Mouse (Mus musculus): ENCODE results near the gene Dnm1. TPM values are rescaled to one million over a fixed set of nuclear protein-coding genes. Genes with fewer than 3 reads are reported as not detected.

Gene Dnm1
- polyA plus RNA-seq, 1 experiment: 44.0 TPM

DNA sequence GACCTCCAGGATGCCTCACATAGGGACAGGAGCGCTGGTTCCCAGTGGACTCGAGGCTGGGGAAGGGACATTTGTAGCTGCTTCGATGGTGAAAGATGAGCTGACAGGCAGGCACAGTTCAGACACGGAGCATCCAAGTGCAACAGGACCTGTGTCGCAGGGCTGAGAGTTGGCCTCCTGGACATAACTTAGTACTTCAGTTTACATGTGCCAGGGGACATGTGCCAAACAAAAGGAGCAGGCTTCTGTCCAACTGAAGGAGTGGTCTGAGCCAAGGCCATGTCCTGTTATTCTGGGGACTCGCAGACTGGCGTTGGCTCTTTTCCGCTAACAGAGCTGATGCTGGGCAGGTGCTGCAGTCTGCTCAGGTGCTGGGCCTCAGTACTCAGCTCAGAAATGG, 58.8 kb downstream of the Dnm1 start:
- DNase-seq: no peak
- 44% methylated on average over 8 of the region's 8 CpGs for WGBS
- H3K4me1 ChIP-seq (ENCODE audit: control insufficient read depth, insufficient read depth, low read length): peaks cover 6% of the 10 kb centered on the region
- H3K4me3 ChIP-seq (replicated peaks; ENCODE audit: extremely low read depth, low read depth, low read length): no peak overlapping the region
- no peak for TF ChIP-seq POLR2A (IDR thresholded peaks at IDR 0.05; ENCODE audit: borderline replicate concordance, extremely low read depth, low read depth, low read length)
- no peak for TF ChIP-seq CTCF (IDR thresholded peaks at IDR 0.05; ENCODE audit: insufficient read depth, low read length)

DNA sequence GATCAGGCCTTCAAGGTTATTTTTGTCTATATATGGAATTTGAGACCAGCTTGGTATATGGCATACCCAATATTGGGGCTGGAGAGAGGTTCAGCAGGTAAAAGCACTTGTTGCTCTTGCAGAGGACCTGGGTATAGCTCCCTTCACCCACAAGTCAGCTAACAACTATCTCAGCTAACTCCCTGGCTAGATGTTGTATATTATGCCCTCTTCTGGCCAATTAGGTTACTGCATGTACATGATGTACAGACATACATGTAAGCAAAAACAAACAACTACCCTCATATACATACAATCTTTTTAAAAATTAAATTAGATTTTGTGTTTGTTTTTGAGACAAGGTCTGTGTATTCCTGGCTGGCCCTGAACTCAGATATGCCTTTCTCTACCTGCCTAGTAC, 63.6 kb downstream of the Dnm1 start:
- Histone ChIP-seq H3K4me3 (replicated peaks; ENCODE audit: extremely low read depth, low read depth, low read length) (peak overlapping the region; percentile 6), H3K4me1 (ENCODE audit: control insufficient read depth, insufficient read depth, low read length) (peaks cover 16% of the 10 kb centered on the region)
- no peak for DNase-seq
- TF ChIP-seq CTCF (IDR thresholded peaks at IDR 0.05; ENCODE audit: insufficient read depth, low read length): no peak
- no peak for TF ChIP-seq POLR2A (IDR thresholded peaks at IDR 0.05; ENCODE audit: borderline replicate concordance, extremely low read depth, low read depth, low read length)

DNA sequence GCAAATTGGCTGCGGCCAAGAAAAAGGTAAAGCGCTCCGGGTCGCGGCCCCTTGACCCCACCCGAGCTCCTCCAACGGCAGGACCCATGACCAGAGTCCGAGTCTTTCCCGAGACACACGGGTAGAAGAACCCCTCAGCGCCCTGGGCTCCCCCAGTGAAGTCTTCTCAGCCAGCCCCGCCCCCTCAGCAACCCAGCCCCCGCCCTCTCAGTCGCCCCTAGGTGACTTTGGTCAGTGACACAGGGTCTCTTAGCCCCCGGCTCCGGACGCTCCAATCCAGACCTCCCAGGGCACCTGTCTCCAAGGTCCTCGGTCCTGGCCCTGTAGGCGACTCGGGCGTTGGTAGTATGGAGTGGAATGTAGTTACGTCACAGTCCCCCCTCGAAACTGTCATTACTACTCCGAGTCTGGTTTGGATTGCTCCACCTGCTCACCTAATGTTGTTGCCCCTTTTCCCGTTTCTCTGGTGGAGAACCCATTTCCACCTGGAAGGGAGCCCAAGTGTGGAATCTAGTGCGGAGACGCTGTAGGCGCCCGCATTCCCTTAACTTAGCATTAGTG, 64.7 kb downstream of the Dnm1 start:
- TF ChIP-seq CTCF (IDR thresholded peaks at IDR 0.05; ENCODE audit: insufficient read depth, low read length) (no peak), POLR2A (IDR thresholded peaks at IDR 0.05; ENCODE audit: borderline replicate concordance, extremely low read depth, low read depth, low read length) (no peak)
- DNase-seq: no peak
- WGBS: under 1% methylated on average over 29 of the region's 29 CpGs
- H3K4me1 ChIP-seq (ENCODE audit: control insufficient read depth, insufficient read depth, low read length): peaks cover 12% of the 10 kb centered on the region
- peak overlapping the region; percentile 86 for H3K4me3 ChIP-seq (replicated peaks; ENCODE audit: extremely low read depth, low read depth, low read length)

DNA sequence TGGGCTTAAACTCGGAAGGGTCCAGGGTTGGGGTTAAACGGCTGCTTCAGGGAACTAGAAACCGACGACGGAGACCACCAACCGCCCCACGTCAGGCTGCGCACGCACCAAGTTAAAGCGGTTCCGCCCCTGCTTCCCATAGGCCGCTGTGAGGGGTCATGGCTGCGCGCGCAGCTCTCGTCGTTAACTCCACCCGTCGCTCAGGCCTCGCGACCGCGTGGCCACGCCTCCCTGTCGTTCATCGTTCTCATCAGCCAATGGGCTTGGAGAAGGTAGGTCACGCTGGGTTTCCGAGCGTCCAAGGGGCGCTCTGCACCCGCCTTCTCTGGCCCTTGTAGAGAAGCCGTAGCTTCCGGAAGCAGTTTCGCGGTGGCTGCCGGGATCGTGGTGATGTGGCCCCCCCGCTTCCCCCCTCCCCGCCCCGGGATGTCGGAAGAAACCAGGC, 65.2 kb downstream of the Dnm1 start, which contains the start of gene Swi5:
Gene Swi5 (minus strand): TSS at position 153 of the 445 bp plus-strand sequence.
- Histone ChIP-seq H3K4me3 (replicated peaks; ENCODE audit: extremely low read depth, low read depth, low read length) (peak within 1 kb of the TSS; percentile 89), H3K4me1 (ENCODE audit: control insufficient read depth, insufficient read depth, low read length) (peaks cover 12% of the 10 kb centered on the region)
- under 1% methylated on average over 41 of the region's 41 CpGs for WGBS
- DNase-seq: peak; percentile 96
- TF ChIP-seq CTCF (IDR thresholded peaks at IDR 0.05; ENCODE audit: insufficient read depth, low read length) (no peak), POLR2A (IDR thresholded peaks at IDR 0.05; ENCODE audit: borderline replicate concordance, extremely low read depth, low read depth, low read length) (peak; percentile 97)

DNA sequence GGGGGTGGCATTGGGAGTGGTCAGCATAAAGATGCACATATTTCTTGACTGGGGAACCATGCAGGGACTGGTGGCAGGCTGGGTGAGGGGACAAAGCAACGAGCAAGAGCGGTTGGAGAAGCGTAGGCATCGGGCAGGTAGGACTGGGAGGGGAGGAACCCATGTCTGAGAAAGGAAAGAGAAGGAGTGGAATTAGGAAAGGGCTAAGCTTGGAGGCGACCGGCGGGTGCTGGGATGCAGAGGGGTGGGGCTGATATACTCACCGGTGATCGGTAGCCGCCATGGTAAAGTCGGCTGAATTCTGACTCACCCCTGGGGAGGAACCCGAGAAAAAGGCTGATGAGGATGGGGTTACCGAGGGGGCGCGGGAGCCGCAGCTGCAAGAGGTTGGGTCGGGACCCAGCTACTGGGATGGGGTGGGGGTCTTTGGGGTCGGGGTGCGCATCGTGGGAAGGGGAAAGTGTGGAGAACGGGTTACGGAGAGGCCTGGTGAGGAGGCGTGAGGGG, 65.8 kb downstream of the Dnm1 start, which contains the start of gene Golga2:
Gene Golga2 (plus strand): TSS at position 51 of the 507 bp plus-strand sequence.
- Histone ChIP-seq H3K4me1 (ENCODE audit: control insufficient read depth, insufficient read depth, low read length) (peaks cover 12% of the 10 kb centered on the region), H3K4me3 (replicated peaks; ENCODE audit: extremely low read depth, low read depth, low read length) (peak within 1 kb of the TSS; percentile 89)
- DNase-seq: no peak
- under 1% methylated on average over 20 of the region's 23 CpGs for WGBS
- TF ChIP-seq POLR2A (IDR thresholded peaks at IDR 0.05; ENCODE audit: borderline replicate concordance, extremely low read depth, low read depth, low read length): no peak
- TF ChIP-seq CTCF (IDR thresholded peaks at IDR 0.05; ENCODE audit: insufficient read depth, low read length): no peak

DNA sequence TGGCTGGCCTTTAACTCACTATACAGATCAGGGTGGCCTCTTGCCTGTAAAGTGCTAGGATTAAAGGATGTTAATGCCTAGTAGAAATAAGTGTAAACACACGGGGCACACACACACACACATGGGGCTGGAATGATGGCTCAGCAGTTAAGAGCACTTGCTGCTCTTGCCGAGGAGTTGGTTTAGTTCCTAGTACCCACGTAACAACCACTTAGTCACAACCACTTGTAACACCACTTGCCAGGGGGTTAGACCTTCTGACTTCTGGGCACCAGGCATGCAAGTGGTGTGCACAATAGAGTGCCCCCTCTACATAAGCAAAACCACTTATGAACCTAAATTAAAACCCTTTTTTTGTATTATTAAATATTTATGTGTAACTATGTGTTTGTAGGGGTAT, 69.2 kb downstream of the Dnm1 start:
- no peak for DNase-seq
- WGBS: 72% methylated on average over 3 of the region's 3 CpGs
- Histone ChIP-seq H3K4me1 (ENCODE audit: control insufficient read depth, insufficient read depth, low read length) (peaks cover 7% of the 10 kb centered on the region), H3K4me3 (replicated peaks; ENCODE audit: extremely low read depth, low read depth, low read length) (no peak overlapping the region)
- TF ChIP-seq CTCF (IDR thresholded peaks at IDR 0.05; ENCODE audit: insufficient read depth, low read length) (no peak), POLR2A (IDR thresholded peaks at IDR 0.05; ENCODE audit: borderline replicate concordance, extremely low read depth, low read depth, low read length) (no peak)

DNA sequence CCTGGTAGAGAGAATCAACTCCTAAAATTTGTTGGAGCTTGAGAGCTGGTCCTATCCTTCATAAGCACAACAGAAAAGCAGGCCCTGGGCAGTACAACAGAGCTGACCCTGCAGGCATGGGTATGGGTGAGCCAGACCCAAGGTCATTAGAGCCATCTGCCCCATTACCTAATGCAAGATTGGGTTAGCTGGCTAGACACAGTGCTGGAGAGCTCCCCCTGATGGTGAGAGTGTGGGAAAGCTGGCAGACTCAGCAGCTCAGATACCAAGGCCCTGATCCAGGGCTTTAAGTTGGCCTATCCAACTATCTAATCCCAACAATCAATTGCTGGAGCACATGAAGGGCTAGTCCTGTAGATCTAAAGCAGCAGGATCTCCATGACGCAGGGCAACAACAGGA, 70.4 kb downstream of the Dnm1 start:
- DNase-seq: peak; percentile 52
- no peak for TF ChIP-seq POLR2A (IDR thresholded peaks at IDR 0.05; ENCODE audit: borderline replicate concordance, extremely low read depth, low read depth, low read length)
- TF ChIP-seq CTCF (IDR thresholded peaks at IDR 0.05; ENCODE audit: insufficient read depth, low read length): peak; percentile 90
- WGBS: 90% methylated on average over 1 of the region's 1 CpGs
- Histone ChIP-seq H3K4me3 (replicated peaks; ENCODE audit: extremely low read depth, low read depth, low read length) (no peak overlapping the region), H3K4me1 (ENCODE audit: control insufficient read depth, insufficient read depth, low read length) (peaks cover 6% of the 10 kb centered on the region)

DNA sequence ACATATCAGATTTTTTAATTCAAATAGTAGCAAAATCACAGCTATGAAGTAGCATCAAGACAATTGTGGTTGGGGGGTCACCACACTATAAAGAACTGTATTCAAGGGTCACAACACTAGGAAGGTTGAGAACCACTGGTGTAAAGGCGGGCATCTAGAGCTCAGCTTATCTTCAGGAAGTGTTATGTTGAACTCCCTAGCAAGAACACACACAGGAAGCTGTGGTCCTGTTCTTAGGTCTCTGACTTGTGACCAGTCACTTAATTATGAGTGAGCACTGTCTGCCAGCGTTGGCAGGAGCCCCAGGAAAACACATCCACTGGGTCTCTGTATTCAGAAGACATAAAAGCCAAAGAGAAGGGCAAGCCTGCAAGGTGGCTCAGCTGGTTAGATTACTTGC, 70.8 kb downstream of the Dnm1 start:
- no peak for TF ChIP-seq CTCF (IDR thresholded peaks at IDR 0.05; ENCODE audit: insufficient read depth, low read length)
- TF ChIP-seq POLR2A (IDR thresholded peaks at IDR 0.05; ENCODE audit: borderline replicate concordance, extremely low read depth, low read depth, low read length): no peak
- no peak overlapping the region for H3K4me3 ChIP-seq (replicated peaks; ENCODE audit: extremely low read depth, low read depth, low read length)
- H3K4me1 ChIP-seq (ENCODE audit: control insufficient read depth, insufficient read depth, low read length): peaks cover 6% of the 10 kb centered on the region
- WGBS: 54% methylated on average over 2 of the region's 2 CpGs
- DNase-seq: no peak

DNA sequence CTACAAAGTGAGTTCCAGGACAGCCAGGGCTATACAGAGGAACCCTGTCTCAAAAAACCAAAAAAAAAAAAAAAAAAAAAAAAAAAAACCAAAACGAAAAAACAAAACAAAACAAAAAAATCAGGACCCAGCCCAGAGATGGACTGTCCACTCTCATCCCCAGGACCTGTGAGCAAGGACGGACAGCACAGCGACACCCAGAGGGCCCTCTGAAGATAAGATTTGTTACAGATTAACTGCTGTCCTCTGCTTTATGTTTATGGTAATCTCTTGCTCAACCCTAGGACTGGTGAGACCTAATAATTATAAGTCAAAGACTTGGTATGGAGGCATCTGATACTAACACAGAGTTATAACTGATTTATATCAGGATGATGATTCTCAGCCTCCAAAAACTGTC, 77.3 kb downstream of the Dnm1 start:
- WGBS: 77% methylated on average over 3 of the region's 3 CpGs
- TF ChIP-seq POLR2A (IDR thresholded peaks at IDR 0.05; ENCODE audit: borderline replicate concordance, extremely low read depth, low read depth, low read length) (no peak), CTCF (IDR thresholded peaks at IDR 0.05; ENCODE audit: insufficient read depth, low read length) (no peak)
- Histone ChIP-seq H3K4me1 (ENCODE audit: control insufficient read depth, insufficient read depth, low read length) (no peaks in the 10 kb centered on the region), H3K4me3 (replicated peaks; ENCODE audit: extremely low read depth, low read depth, low read length) (no peak overlapping the region)
- DNase-seq: no peak

DNA sequence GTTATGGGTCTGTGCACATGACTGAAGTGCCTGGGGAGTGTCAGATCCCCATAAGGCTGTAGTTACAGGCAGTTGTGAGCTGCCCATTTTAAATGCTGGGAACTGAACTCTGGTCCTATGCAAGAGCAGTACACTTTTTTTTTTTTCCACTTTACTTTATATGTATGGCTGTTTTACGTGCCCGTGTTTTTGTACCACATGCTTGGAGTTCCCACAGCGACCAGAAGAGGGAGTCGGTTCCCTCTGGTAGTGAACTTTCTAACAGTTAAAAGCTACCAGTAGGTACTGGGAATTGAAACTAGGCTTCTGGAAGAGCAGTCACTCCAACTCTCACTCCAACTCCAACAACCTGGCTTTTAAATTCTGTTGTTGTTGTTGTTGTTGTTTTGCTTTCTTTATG, 92.5 kb downstream of the Dnm1 start:
- TF ChIP-seq CTCF (IDR thresholded peaks at IDR 0.05; ENCODE audit: insufficient read depth, low read length) (peak; percentile 34; the same call in 1 of the 2 replicates), POLR2A (IDR thresholded peaks at IDR 0.05; ENCODE audit: borderline replicate concordance, extremely low read depth, low read depth, low read length) (no peak)
- 30% methylated on average over 4 of the region's 4 CpGs for WGBS
- Histone ChIP-seq H3K4me1 (ENCODE audit: control insufficient read depth, insufficient read depth, low read length) (no peaks in the 10 kb centered on the region; the same call in 1 of the 2 replicates), H3K4me3 (replicated peaks; ENCODE audit: extremely low read depth, low read depth, low read length) (no peak overlapping the region)
- no peak for DNase-seq

Data from lung, adult 2 months (tissue).